Mouse (Mus musculus) liver, embryonic 18 days (tissue): ENCODE results near the gene Nat8f6. TPM values are rescaled to one million over a fixed set of nuclear protein-coding genes. Genes with fewer than 3 reads are reported as not detected.

Experiments used
- polyA plus RNA-seq: library from polyadenylated mRNA; depleted of rRNA; stranded (reverse); fragments of >200 nt; gene quantifications from 2 replicates; pipeline ENCODE4 v1.2.3, GENCODE M21; 2012; rRNA removed

Nat8f6 gene
- 0.06 TPM in 1 of 2 replicates, not detected in the other for polyA plus RNA-seq

GRCm38 (mm10) chr6:85820837-85821236 lies at the start of gene Nat8f6, which contains the start of gene Nat8f5:
Nat8f6 (minus strand) TSS chr6:85820954.
Nat8f5 (minus strand) TSS chr6:85820972.

GRCm38 (mm10) chr6:85869006-85869405 lies 48.3 kb upstream of the Nat8f6 start, which contains the start of gene Nat8f2:
Nat8f2 (minus strand) TSS chr6:85869158.

GRCm38 (mm10) chr6:85831796-85832321 lies 11.1 kb upstream of the Nat8f6 start, which contains the start of gene Nat8:
Nat8 (minus strand) TSS chr6:85832082.

GRCm38 (mm10) chr6:85765532-85765931 lies 55.2 kb downstream of the Nat8f6 start, which contains the start of gene Nat8f3:
Nat8f3 (minus strand) TSS chr6:85765754.

Other genes with a start within 250 kb of the Nat8f6 start
- 1.0 and 1.1 TPM in 2 replicates for gene Alms1, start 233.4 kb downstream of the Nat8f6 start, polyA plus RNA-seq
- gene Nat8f7, start 107.7 kb downstream of the Nat8f6 start, polyA plus RNA-seq: 0.01 and 0.02 TPM in 2 replicates
- gene Nat8f3, start 55.2 kb downstream of the Nat8f6 start, polyA plus RNA-seq: 0.04 TPM in 1 of 2 replicates, not detected in the other
- gene Nat8f5, start within 50 bp of the Nat8f6 start, polyA plus RNA-seq: 0.02 TPM in 1 of 2 replicates, not detected in the other
- gene Nat8, start 11.1 kb upstream of the Nat8f6 start, polyA plus RNA-seq: 0.03 and 0.12 TPM in 2 replicates
- 0.15 and 0.24 TPM in 2 replicates for gene Nat8f2, start 48.2 kb upstream of the Nat8f6 start, polyA plus RNA-seq
- gene Nat8f4, start 83.9 kb upstream of the Nat8f6 start, polyA plus RNA-seq: 2.3 and 2.4 TPM in 2 replicates
- 21.2 and 23.1 TPM in 2 replicates for gene Tprkb, start 90.9 kb upstream of the Nat8f6 start, polyA plus RNA-seq
- 73.5 and 78.9 TPM in 2 replicates for gene Nat8f1, start 94.7 kb upstream of the Nat8f6 start, polyA plus RNA-seq
- gene Dusp11, start 140.7 kb upstream of the Nat8f6 start, polyA plus RNA-seq: 19.2 and 20.3 TPM in 2 replicates
- gene Figla, start 195.2 kb upstream of the Nat8f6 start, polyA plus RNA-seq: not detected in 2 replicates
- gene Add2, start 207.7 kb upstream of the Nat8f6 start, polyA plus RNA-seq: 32.1 and 33.2 TPM in 2 replicates